Mouse (Mus musculus): ENCODE data around the gene Acacb.
A peak's percentile ranks its signal among the peaks of the same experiment; 100 is the strongest.

Gene Acacb

GRCm38 (mm10) chr5:114176548-114177400 is 30.4 kb downstream of the Acacb start:
- no peak for DNase-seq (ENCODE audit: low read depth)

- DNase-seq (ENCODE audit: low read depth), result no peak
These were observed 31.8 kb downstream of the Acacb start for GRCm38 (mm10) chr5:114177966-114178719.

- no peak for DNase-seq (ENCODE audit: low read depth)
These were observed 33.2 kb downstream of the Acacb start for GRCm38 (mm10) chr5:114179541-114179940.

GRCm38 (mm10) chr5:114183493-114183892 is 37.2 kb downstream of the Acacb start:
- no peak for DNase-seq (ENCODE audit: low read depth)

- DNase-seq (ENCODE audit: low read depth), result no peak
These were observed 40.8 kb downstream of the Acacb start for GRCm38 (mm10) chr5:114187108-114187507.

- DNase-seq (ENCODE audit: low read depth), result no peak
These were observed 42.6 kb downstream of the Acacb start for GRCm38 (mm10) chr5:114188900-114189464.

- DNase-seq (ENCODE audit: low read depth), result peak; percentile 77
These were observed 47.8 kb downstream of the Acacb start for GRCm38 (mm10) chr5:114194161-114194560.

- DNase-seq (ENCODE audit: low read depth), result peak; percentile 77
These were observed 52.9 kb downstream of the Acacb start for GRCm38 (mm10) chr5:114199116-114199777.

GRCm38 (mm10) chr5:114206158-114206557 is 59.8 kb downstream of the Acacb start:
- no peak for DNase-seq (ENCODE audit: low read depth)

GRCm38 (mm10) chr5:114213183-114213582 is 66.8 kb downstream of the Acacb start:
- peak; percentile 69 for DNase-seq (ENCODE audit: low read depth)

GRCm38 (mm10) chr5:114218771-114219170 is 72.4 kb downstream of the Acacb start:
- no peak for DNase-seq (ENCODE audit: low read depth)

GRCm38 (mm10) chr5:114226051-114226450 is 79.7 kb downstream of the Acacb start:
- DNase-seq (ENCODE audit: low read depth), result no peak

- DNase-seq (ENCODE audit: low read depth), result no peak
These were observed 82.6 kb downstream of the Acacb start for GRCm38 (mm10) chr5:114228901-114229300.

GRCm38 (mm10) chr5:114238924-114239323 is 92.6 kb downstream of the Acacb start:
- DNase-seq (ENCODE audit: low read depth), result no peak

GRCm38 (mm10) chr5:114239737-114240136 is 93.4 kb downstream of the Acacb start:
- no peak for DNase-seq (ENCODE audit: low read depth)

- no peak for DNase-seq (ENCODE audit: low read depth)
These were observed 100.1 kb downstream of the Acacb start for GRCm38 (mm10) chr5:114246465-114246864.

- DNase-seq (ENCODE audit: low read depth), result peak; percentile 68
These were observed 101.8 kb downstream of the Acacb start for GRCm38 (mm10) chr5:114248174-114248589.

- DNase-seq (ENCODE audit: low read depth), result no peak
These were observed 113.2 kb downstream of the Acacb start for GRCm38 (mm10) chr5:114259495-114259894.

GRCm38 (mm10) chr5:114261494-114261893 is 115.2 kb downstream of the Acacb start:
- no peak for DNase-seq (ENCODE audit: low read depth)

GRCm38 (mm10) chr5:114264030-114264459 is 117.7 kb downstream of the Acacb start:
- DNase-seq (ENCODE audit: low read depth), result no peak

- no peak for DNase-seq (ENCODE audit: low read depth)
These were observed 118.5 kb downstream of the Acacb start for GRCm38 (mm10) chr5:114264791-114265190.

GRCm38 (mm10) chr5:114268646-114269045 is 122.3 kb downstream of the Acacb start:
- DNase-seq (ENCODE audit: low read depth), result no peak
